In the genomic region with DNA sequence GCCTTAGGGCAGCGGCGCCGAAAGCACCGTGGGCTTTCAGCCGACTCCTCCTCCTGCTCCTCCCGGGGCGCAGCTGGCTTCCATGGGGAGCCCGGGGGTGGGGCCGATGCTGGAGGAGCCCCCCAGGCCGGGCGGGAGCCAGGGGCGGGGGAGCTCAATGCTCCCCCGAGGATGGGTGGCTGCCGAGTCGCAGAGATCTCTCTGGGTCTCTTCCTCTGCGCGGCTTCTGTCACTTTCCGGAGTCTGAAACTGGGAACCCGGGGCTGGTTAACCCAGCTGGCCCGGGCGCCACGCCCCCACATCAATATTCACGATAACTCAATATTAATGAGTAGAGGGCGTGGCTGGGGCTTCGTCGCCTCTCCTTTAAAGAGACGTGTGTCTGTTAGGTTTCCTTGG, we compare ENCODE assay signal across 8 mouse cellular contexts. TPM values are rescaled to one million over a fixed set of nuclear protein-coding genes. Genes with fewer than 3 reads are reported as not detected.
A peak's percentile ranks its signal among the peaks of the same experiment; 100 is the strongest.
DNase-seq lines count a peak whose midpoint lies in the region; ATAC-seq and TF ChIP-seq lines count a peak whose summit lies in the region.

Gene Creb3l1 (minus strand): TSS at position 229 of the 399 bp plus-strand sequence.

- peak within 1 kb of the TSS; percentile 74 for H3K9ac ChIP-seq in hindbrain, embryonic 16.5 days (ENCODE audit: low read depth, low read length)
- H3K9ac ChIP-seq in midbrain, embryonic 11.5 days (ENCODE audit: low read length), result peak within 1 kb of the TSS; percentile 54
- peak within 1 kb of the TSS; percentile 83 for H3K9ac ChIP-seq in stomach, postnatal 0 days (ENCODE audit: low read length)

- H3K36me3 ChIP-seq in hindbrain, embryonic 16.5 days (ENCODE audit: control insufficient read depth, insufficient read depth, low read length), result no peaks in the 10 kb centered on the region
- H3K36me3 ChIP-seq in limb, embryonic 10.5 days, result no peaks in the 10 kb centered on the region
- H3K36me3 ChIP-seq in midbrain, embryonic 11.5 days (ENCODE audit: control insufficient read depth, insufficient read depth, low read length), result no peaks in the 10 kb centered on the region
- H3K36me3 ChIP-seq in stomach, postnatal 0 days (ENCODE audit: control insufficient read depth, insufficient read depth, low read length), result no peaks in the 10 kb centered on the region

- H3K4me1 ChIP-seq in hindbrain, embryonic 16.5 days (ENCODE audit: control insufficient read depth, insufficient read depth, low read depth, low read length), result peaks cover 8% of the 10 kb centered on the region
- peaks cover 24% of the 10 kb centered on the region for H3K4me1 ChIP-seq in limb, embryonic 10.5 days
- no peaks in the 10 kb centered on the region; the same call in 1 of the 2 replicates for H3K4me1 ChIP-seq in midbrain, embryonic 11.5 days (ENCODE audit: control insufficient read depth, insufficient read depth, low read length)
- H3K4me1 ChIP-seq in stomach, postnatal 0 days (replicated peaks; ENCODE audit: control insufficient read depth, insufficient read depth), result peaks cover 6% of the 10 kb centered on the region; the same call in 1 of the 2 replicates

- TF ChIP-seq CTCF in stomach, postnatal 0 days (IDR thresholded peaks at IDR 0.05; ENCODE audit: low read depth), result no peak

- H3K27me3 ChIP-seq in hindbrain, embryonic 16.5 days (replicated peaks; ENCODE audit: control insufficient read depth, insufficient read depth, low read length), result peaks cover 4% of the 10 kb centered on the region
- peaks cover 65% of the 10 kb centered on the region for H3K27me3 ChIP-seq in limb, embryonic 10.5 days (ENCODE audit: low read depth, poor library complexity, severe bottlenecking)
- H3K27me3 ChIP-seq in midbrain, embryonic 11.5 days (ENCODE audit: control insufficient read depth, insufficient read depth, low read length), result peaks cover 18% of the 10 kb centered on the region
- no peaks in the 10 kb centered on the region for H3K27me3 ChIP-seq in stomach, postnatal 0 days (ENCODE audit: control insufficient read depth, insufficient read depth, low read length)

- H3K9me3 ChIP-seq in hindbrain, embryonic 16.5 days (ENCODE audit: control insufficient read depth, low read length), result no peaks in the 10 kb centered on the region
- H3K9me3 ChIP-seq in limb, embryonic 10.5 days (replicated peaks), result no peaks in the 10 kb centered on the region
- H3K9me3 ChIP-seq in midbrain, embryonic 11.5 days (ENCODE audit: control insufficient read depth, low read length), result no peaks in the 10 kb centered on the region
- no peaks in the 10 kb centered on the region for H3K9me3 ChIP-seq in stomach, postnatal 0 days (ENCODE audit: control insufficient read depth, low read length)

- TF ChIP-seq EP300 in stomach, postnatal 0 days (optimal IDR thresholded peaks at IDR 0.05), result no peak

- H3K27ac ChIP-seq in hindbrain, embryonic 16.5 days (ENCODE audit: low read depth, low read length), result 0 out of 2 replicates have a peak within 1 kb of the TSS, but pooled peaks have one; percentile 7
- H3K27ac ChIP-seq in limb, embryonic 10.5 days, result peak within 1 kb of the TSS; percentile 50; the same call in 1 of the 2 replicates
- no peak within 1 kb of the TSS for H3K27ac ChIP-seq in midbrain, embryonic 11.5 days (ENCODE audit: low read depth, low read length)
- H3K27ac ChIP-seq in stomach, postnatal 0 days (replicated peaks), result peak within 1 kb of the TSS; percentile 87

- DNase-seq in frontal cortex, postnatal 10 days (ENCODE audit: low spot score in 2 of 2), result peak; percentile 48 to 57
- DNase-seq in frontal cortex, postnatal 25 days (ENCODE audit: low spot score in 2 of 2), result no peak
- peak; percentile 34 for DNase-seq in cerebellum, adult 9-10 months
- DNase-seq in gastrocnemius, postnatal 10 days, result peak; percentile 73
- peak; percentile 80 for DNase-seq in limb, embryonic 10.5 days (ENCODE audit: low spot score)
- DNase-seq in midbrain, embryonic 11.5 days (ENCODE audit: low spot score, missing footprints), result peak; percentile 97
- DNase-seq in stomach, postnatal 0 days (ENCODE audit: low spot score), result peak; percentile 86

- H3K4me2 ChIP-seq in hindbrain, embryonic 16.5 days (ENCODE audit: low read length), result peak within 1 kb of the TSS; percentile 99
- peak within 1 kb of the TSS; percentile 99 for H3K4me2 ChIP-seq in midbrain, embryonic 11.5 days
- peak within 1 kb of the TSS; percentile 86 for H3K4me2 ChIP-seq in stomach, postnatal 0 days (replicated peaks; ENCODE audit: low read depth)

- ATAC-seq in hindbrain, embryonic 16.5 days, result peak; percentile 69; the same call in 1 of the 2 replicates
- ATAC-seq in midbrain, embryonic 11.5 days (ENCODE audit: low FRiP score), result peak; percentile 83
- ATAC-seq in stomach, postnatal 0 days (ENCODE audit: low FRiP score, low TSS enrichment), result peak; percentile 39

- WGBS in hindbrain, embryonic 16.5 days, result 0% methylated on average over 16 of the region's 27 CpGs
- under 1% methylated on average over 23 of the region's 27 CpGs for WGBS in limb, embryonic 10.5 days
- 0% methylated on average over 24 of the region's 27 CpGs for WGBS in midbrain, embryonic 11.5 days
- 0% methylated on average over 13 of the region's 27 CpGs for WGBS in stomach, postnatal 0 days

- peak within 1 kb of the TSS; percentile 74 for H3K4me3 ChIP-seq in hindbrain, embryonic 16.5 days (ENCODE audit: low read length)
- H3K4me3 ChIP-seq in limb, embryonic 10.5 days, result peak within 1 kb of the TSS; percentile 77
- H3K4me3 ChIP-seq in midbrain, embryonic 11.5 days (ENCODE audit: low read depth, low read length), result peak within 1 kb of the TSS; percentile 61
- peak within 1 kb of the TSS; percentile 83 for H3K4me3 ChIP-seq in stomach, postnatal 0 days (ENCODE audit: low read depth, low read length)

RNA-seq across cellular contexts. Expression of gene Creb3l1, which starts in this region (rescaled TPM):
- total RNA-seq in gastrocnemius, postnatal 10 days (2021), result 10 to 100 TPM; 29.2 to 44.6 TPM
- polyA plus RNA-seq in hindbrain, embryonic 16.5 days (2015; fragmentation: Nextera tagmentation; extraction: Ambion mirVana), result 2.7 and 4.0 TPM in 2 replicates
- polyA plus RNA-seq in limb, embryonic 10.5 days (2016; fragmentation: Nextera tagmentation; extraction: Ambion mirVana), result 0.45 and 1.1 TPM in 2 replicates
- 2.0 and 2.1 TPM in 2 replicates for polyA plus RNA-seq in midbrain, embryonic 11.5 days (2014; fragmentation: Nextera tagmentation; extraction: Ambion mirVana)
- 13.2 and 15.6 TPM in 2 replicates for polyA plus RNA-seq in stomach, postnatal 0 days (2015; fragmentation: Nextera tagmentation; extraction: Ambion mirVana)

Comparison
In these comparisons a context has a peak if more than half of its experiments do, and no peak if none do; other contexts are left out.
1. DNase-seq: peak in frontal cortex, postnatal 10 days (2 of 2), cerebellum, adult 9-10 months (single experiment), gastrocnemius, postnatal 10 days (single experiment), limb, embryonic 10.5 days (single experiment), midbrain, embryonic 11.5 days (single experiment) and stomach, postnatal 0 days (single experiment); none in frontal cortex, postnatal 25 days (0 of 2).
2. Peak in every context shown above with its lines, with median percentiles within 50 percentile points of each other: ATAC-seq, H3K4me2 ChIP-seq, H3K4me3 ChIP-seq and H3K9ac ChIP-seq.